Mouse (Mus musculus) urinary bladder, adult 18-20 months (tissue): ENCODE data around the gene Dpep2nb.
"Not testable (repeated sequence)": the region's sequence is repeated elsewhere in the genome, so short reads cannot be mapped to it uniquely, and the experiment has no call there.

ENCODE experiments used
- DNase-seq, 2 experiments: peaks; one replicate each; pipeline ENCODE4 v3.0.0; 2022; ENCODE audit warnings: low spot score in 2 of 2, mixed read lengths in 2 of 2

The Dpep2nb gene

GRCm38 (mm10) chr8:106007135-106007534 lies 1.4 kb upstream of the Dpep2nb start:
- DNase-seq: no peak

GRCm38 (mm10) chr8:106006413-106006812 lies 638 bp upstream of the Dpep2nb start:
- no peak for DNase-seq

GRCm38 (mm10) chr8:106004538-106005207 lies 1.1 kb downstream of the Dpep2nb start:
- DNase-seq: no peak

DNA sequence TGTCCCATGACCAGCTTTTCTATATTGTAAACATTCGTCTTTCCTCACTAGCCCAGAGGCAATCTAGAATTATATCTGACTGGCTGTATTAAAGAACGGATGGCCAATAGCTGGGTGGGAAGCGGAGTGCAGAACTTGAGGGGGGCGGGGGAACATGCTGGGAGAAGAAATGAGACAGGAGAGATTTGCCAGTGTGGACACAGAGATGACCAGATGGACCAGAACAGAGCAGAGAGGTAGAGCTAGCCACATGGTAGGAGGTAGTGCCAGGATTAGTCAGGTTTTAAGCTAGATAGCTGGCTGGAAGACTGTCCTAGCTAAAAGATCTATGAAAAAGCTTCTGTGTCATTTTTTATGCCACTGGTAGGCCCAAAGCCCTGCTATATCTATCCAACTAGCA lies 3.9 kb downstream of the Dpep2nb start:
- no peak for DNase-seq

GRCm38 (mm10) chr8:105998971-105999370 lies 6.8 kb downstream of the Dpep2nb start:
- no peak for DNase-seq

- DNase-seq: no peak
Observed at GRCm38 (mm10) chr8:105996359-105996758, 9.4 kb downstream of the Dpep2nb start.

DNA sequence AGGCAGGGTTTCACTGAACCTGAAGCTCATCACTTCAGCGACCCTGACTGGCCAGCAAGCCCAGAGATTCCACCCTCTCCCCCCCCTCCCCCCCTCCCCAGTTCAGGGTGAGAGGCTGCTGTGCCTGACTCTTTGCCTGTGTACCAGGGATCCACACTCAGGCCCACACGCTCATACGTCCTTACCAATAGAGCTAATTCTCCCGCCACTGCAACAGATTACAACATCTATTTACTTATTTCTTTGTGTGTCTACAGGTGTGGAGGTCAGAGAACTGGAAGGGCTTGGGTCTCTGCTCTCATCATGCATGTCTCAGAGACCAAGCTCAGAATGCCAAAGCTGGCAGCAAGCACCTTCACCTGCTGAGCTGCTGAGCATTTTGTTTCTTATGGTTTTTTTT lies 12.5 kb downstream of the Dpep2nb start:
- DNase-seq: no peak

GRCm38 (mm10) chr8:105992499-105992898 lies 13.3 kb downstream of the Dpep2nb start:
- DNase-seq: no peak

DNA sequence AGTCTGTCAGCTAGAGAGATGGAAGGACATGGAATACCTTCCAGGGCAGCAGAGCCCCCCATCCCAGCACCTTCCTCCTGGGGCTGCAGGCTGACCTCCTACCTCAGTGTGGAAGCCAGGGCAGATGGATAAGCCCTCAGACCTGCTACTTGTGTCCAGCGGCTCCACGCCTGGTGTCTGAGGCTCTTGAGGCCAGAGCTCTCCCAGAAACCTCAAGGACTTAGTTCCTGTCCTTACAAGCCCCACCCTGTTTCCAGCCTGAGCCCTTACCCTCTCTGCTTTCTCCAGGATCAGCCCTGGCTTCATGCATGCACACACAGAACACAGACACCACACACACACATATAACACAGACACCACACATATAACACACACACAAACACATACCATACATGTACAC lies 14.2 kb downstream of the Dpep2nb start:
- DNase-seq: no peak

GRCm38 (mm10) chr8:105990856-105991387 lies 14.9 kb downstream of the Dpep2nb start, which contains the start of gene Dus2:
TSS of gene Dus2 (plus strand) at chr8:105991337.
- peak; percentile 76 to 78 for DNase-seq

DNA sequence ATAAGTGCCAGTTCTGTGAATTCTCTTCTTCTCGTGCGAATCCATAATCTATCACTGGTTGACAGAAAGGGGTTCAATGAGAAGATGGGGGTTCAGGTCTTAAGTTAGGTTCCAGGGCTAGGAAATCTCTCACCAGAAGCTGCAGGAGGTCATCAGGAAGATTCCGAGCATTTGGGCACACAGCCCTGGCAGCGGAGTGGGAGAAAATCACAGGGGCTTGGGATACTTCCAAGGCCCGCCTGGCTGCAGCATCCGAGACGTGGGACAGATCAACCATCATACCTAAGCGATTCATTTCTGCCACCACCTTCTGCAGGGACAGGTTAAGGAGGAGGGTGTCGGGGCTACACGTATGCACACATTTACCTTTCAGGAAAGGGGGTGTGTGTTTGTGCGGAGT lies 17.2 kb downstream of the Dpep2nb start:
- no peak for DNase-seq

- not testable (repeated sequence) for DNase-seq
Observed at GRCm38 (mm10) chr8:105983406-105983805, 22.4 kb downstream of the Dpep2nb start.

GRCm38 (mm10) chr8:105981146-105981545 lies 24.6 kb downstream of the Dpep2nb start:
- DNase-seq: no peak

GRCm38 (mm10) chr8:105979325-105979724 lies 26.4 kb downstream of the Dpep2nb start, which contains the start of gene Dpep3:
TSS of gene Dpep3 (minus strand) at chr8:105979429.
- no peak for DNase-seq

DNA sequence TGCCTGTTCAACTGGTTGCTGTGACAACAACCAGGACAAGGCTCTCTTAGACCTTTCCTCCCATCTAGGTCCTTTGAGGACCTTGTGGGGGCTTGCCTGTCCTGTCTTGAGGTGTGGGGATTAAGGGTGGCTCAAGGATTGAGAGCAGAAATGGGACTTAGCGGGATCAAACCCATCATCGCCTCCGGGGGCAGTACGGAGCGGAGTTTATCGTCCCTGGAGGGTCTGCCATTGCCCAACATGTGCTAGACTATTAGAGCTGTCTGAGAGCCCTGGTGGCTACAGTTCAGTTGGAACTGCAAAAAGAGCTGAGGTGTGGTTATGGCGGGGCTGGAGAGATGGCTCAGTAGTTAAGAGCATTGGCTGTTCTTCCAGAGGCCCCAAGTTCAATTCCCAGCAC lies 30.4 kb downstream of the Dpep2nb start:
- no peak for DNase-seq

- DNase-seq: no peak
Observed at GRCm38 (mm10) chr8:105971019-105971720, 34.6 kb downstream of the Dpep2nb start.

DNA sequence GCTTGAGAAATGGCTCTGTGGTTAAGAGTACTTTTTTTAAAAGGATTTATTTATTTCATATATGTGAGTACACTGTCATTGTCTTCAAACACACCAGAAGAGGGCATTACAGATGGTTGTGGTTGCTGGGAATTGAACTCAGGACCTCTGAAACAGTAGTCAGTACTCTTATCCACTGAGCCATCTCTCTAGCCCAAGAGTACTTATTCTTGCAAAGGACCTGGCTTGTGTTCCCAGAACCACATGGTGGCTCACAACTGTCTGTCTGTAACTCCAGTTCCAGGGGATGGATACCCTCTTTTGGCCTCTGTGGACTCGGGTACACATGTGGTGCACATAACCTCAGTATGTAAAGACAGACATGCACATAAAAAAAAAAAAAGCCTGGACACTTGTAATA lies 36.4 kb downstream of the Dpep2nb start:
- DNase-seq: no peak

GRCm38 (mm10) chr8:105966692-105967311 lies 39.0 kb downstream of the Dpep2nb start:
- DNase-seq: no peak

- DNase-seq: peak; percentile 73 to 78
Observed at GRCm38 (mm10) chr8:105965905-105966341, 39.9 kb downstream of the Dpep2nb start, which contains the start of gene Slc12a4. TSS of gene Slc12a4 (minus strand) at chr8:105966097.

DNA sequence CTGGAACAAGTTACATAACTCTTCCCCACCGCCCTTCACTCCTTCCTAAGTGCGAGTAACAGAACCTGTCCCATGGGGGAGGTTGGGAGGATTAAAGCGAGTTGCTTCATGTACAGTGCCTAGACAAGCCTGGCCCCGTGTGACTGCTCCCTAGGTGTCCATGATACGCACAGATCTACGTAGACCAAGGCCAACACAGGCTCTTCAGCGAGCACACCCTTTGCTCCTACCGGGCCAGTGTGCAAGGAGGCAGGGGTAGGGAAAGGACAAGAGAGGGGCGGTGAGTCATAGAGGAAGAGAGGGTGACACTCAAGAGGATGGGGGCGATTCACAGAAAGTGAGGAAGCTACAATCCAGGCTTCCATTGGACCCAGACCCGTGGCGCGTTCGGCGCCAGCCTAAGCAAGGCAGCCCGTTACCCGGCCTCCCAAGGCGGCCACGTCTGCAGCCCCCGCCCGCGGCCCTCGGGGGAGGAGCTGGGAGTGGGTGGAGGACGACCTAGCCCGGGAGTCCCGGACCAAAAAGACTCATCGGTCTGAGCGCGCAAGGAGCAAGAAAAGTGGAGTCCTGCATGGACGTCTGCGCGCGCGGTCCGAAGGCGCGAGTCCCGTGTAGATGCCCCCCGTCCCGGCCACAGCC lies 40.4 kb downstream of the Dpep2nb start:
- DNase-seq: peak; percentile 58 to 61

GRCm38 (mm10) chr8:105964506-105965265 lies 41.1 kb downstream of the Dpep2nb start:
- no peak for DNase-seq
